Mouse (Mus musculus) kidney, adult 8-10 months (tissue): ENCODE measurements around the gene Capn2.

Source experiments
- DNase-seq, 2 experiments: peaks; one replicate each; pipeline ENCODE4 v3.0.0; 2022

Capn2 gene

DNA sequence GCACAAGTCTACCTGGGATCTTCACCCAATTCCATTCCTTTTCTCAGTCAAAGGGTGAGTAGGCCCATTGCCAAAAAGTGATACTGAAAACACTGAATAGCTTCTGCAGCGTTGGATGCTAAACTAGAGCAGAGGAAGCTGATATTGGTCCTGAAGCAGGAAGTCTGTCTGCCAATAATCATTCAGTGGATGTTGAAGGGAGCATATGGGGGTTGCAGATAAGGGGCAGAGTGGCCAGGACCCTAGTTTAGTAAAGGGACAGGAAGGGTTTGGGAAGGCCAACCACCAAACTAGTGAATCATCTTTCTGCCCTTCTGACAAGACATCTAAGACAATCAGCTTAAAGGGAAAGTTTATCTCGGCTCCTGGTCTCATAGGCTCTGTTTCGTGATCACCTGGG is 6.3 kb upstream of the Capn2 start:
- no peak for DNase-seq

DNA sequence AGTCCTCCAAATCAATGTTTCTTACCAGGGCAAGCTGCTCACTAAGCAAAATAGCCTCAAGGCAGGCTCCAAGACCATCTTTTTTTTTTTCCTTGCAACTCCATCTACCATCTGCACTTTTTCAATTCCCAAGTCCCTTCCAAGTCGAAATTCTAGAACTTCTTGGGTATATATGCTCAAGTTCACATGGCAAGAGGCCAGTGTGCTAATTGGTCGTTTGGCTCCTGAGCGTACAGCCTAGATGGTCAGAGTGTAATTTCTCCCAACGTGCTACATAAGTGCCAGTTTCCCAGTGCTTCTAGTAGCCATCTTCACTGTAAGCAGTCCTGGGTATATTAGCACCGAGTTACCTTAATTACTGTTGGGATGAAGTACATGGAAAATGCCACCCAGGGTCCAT is 5.6 kb upstream of the Capn2 start:
- DNase-seq: no peak

DNA sequence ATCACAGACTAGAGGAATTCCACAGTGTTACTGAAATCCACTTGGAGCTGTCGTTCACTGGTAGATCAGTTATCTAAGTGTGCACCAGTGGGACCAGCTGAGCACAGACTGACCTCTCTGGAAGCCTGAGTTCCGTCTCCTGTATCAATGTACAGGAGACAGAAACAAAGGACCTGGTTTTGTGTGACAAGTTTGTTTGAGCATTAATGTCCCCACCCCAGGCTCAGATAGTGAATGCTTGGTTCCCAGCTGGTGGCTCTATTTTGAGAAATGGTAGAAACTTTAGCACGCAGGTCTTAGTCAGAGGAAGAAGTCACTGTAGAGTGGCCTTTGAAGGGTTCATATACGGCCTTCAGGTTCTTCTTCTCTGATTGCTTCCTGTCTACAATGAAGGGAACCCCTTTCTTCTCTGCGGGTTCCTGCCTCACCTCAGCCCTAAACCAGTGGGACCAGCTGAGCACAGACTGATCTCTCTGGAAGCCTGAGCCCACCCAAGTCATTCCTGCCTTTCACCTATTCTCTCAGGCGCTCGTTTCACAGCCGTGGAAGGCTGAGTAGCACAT is 3.6 kb upstream of the Capn2 start:
- DNase-seq: no peak

DNA sequence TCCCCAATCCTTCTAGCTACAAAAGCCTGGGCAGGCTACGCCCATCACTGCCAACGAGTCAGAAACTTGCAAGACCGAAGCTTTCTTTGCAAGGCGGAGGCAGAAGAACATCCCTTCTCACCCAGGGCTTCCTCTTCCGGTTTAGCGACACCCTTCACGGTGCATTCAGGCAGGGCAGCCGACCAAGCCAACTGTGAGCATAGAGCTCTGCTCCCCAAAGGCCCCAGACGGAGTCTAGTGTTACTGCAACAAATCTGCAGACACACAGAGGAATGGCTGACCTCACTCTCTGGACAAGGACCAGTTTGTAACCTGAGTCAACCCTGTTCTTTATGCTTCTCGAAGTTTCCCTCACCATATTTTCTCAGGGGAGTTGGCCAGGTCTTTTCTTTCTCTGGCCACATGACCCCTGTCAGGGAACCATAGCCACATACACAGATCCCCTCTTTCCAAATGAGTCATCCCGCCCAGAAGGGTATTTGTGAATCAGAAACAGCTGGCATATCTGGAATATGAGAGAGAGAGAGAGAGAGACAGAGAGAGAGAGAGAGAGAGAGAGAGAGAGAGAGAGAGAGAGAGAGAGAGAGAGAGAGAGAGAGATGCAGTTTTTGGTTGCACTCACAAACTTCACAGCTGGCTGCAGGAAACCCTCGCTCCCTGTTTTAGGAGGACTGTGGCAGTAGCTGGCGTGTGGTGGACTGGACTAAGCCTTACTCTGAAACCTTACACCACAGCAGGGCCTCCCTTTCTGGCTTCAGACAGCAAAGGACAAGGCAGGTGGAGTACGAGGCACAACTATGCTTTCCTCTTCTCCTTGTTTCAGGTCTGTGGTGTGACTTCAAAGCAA is 2.9 kb upstream of the Capn2 start:
- DNase-seq: no peak

DNA sequence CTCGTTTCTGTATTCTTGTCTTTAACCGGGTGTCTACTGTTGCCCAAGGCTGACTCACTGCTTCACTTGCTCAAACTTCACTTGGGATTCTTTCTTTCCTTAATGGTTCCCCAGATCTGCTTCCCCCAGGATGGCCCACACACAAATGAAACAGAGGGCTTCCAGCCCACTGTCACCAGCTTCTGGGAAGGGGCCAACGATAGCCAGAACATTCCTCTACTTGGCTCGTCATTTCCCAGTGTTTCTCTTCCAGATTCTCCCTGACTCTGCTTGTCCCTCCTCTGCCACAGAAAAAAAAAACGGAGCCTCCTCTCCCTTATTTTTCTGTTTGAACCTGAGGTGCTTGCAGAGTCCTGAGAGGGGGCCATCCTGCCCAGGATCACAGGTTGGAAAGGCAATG is 1.9 kb upstream of the Capn2 start:
- DNase-seq: no peak

DNA sequence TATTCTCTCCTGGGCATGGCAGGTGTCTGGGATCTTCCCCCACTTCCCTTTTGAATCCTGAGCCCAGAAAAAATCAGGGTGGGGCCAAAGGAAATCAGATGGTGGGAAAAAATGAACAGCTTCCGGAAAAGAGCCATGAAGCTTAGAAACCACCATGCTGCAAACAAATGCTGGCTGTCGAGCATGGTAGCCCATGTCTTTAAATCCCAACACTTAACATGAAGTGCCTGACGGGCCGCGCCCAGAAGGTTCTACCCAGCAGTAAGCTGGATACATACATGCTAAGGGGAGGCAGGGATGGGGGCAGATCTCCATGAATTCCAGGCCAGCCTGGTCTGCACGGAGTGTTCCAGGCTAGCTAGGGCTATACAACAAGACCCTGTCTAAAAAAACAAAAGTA is 1.4 kb upstream of the Capn2 start:
- DNase-seq: no peak

DNA sequence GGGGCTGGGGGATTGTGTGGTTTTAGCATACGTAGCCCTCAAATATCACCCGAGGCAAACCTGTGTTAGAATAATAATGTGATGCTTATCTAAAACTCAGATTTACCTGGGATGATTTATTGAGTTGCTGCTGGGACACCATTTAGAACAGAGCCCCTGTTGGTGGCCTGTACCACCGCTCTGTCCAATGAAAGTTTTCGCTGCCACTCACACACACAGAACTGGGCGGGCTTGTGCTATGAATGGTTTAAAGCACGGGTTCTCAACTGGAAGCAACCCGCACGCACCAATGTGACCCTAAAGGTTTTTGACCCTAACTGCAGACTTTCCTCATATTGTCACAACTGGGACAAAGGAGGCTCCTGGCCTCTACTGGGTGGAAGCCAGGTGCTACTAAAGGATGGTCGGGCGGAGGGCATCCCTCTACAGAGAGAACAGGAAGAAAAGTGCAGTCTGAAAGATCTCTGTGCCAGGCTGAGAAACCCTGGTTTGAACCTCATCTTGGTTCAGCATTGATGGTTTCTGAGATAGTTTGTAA is 804 bp upstream of the Capn2 start:
- no peak for DNase-seq

DNA sequence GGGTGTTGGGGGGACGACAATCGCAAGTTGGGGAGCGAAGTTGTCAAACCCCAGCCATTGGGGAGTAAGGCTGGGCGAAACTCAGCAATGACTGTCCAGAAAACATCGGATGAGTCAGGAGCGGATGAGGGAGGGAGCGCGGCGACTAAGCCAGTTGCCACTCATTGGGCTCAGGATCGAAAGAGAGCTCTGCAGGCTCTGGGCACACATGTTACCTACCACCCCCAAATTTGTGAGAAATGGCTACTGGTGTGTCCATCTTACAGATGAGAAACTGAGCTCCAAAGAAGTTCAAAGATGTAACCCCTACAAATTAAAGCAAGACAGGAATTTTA is 236 bp upstream of the Capn2 start:
- DNase-seq: no peak

DNA sequence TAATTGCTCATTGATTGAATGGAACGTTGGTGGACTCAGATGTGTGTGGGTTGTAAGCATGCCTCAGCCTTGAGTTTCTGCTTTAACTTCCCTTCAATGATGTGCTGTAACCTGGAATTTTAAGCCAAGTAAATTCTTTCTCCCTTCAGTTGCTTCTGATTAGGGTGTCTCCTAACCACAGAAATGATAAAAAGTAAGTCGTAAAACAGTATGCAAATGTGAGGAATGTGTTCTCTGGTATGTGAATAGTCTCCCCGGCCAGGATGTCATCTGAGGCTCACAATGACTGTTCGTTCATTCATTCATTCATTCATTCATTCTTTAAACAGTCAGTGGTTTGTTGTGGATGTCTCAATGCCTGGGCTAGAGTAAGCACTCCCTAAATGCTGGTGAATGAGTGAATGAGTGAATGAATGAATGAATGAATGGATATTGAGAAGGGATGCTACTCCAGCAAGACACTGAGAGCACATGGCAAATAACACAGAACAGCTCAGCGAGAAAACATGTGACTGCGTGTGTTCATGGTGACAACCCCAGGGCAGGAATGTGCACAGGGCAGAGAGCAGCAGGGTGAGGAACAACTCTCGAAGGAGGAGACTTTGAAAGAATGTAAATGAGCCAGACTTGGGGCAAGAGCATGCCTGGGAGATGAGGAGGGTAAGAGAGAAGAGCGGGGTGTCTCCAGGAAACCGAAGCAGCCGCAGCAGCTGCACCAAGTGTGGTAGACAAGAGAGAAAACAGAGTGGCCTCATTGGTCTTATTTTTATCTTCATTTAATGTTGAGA is 2.4 kb downstream of the Capn2 start:
- no peak for DNase-seq

DNA sequence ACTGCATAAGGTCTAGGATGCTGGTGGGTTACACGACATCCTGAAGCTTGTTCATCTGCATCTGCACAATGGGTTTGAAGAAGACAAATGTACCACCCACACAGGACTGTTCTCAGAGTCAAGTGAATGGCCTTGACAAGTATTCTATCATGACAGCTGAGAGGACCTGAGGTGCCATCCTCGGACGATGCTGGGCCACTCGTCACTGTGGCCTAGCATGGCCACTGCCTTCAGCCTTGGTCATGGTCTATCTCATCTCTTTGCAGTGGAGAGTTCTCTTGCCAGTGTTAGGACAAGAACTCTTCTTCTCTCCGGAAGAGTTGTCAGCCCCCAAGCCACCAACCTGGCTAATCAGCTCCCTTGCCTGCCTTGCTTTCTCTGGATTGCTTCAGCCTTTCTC is 3.7 kb downstream of the Capn2 start:
- no peak for DNase-seq

DNA sequence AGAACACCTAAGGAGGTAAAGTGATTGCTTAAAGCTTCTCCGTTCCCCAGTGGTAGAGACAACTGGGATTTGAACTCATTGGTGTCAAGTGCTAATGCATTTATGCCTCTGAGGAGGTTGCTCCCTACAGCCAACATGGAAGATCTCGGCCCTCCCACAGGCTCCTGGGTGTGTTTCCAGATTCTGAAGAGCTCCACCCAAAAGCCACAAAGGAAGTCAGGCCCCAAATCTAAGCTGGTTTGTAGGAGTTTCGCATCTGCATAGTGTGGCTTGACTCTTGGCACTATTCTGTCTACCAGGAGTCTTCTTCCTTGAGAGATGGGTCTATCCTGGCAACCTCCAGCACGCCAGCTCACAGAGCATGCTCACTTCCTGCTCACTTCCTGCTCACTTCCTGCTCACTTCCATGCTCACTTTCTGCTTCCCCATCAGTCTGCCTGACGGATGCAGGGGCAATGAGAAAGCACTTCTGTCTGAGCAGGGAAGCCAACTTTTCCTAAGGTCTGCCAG is 4.5 kb downstream of the Capn2 start:
- no peak for DNase-seq

DNA sequence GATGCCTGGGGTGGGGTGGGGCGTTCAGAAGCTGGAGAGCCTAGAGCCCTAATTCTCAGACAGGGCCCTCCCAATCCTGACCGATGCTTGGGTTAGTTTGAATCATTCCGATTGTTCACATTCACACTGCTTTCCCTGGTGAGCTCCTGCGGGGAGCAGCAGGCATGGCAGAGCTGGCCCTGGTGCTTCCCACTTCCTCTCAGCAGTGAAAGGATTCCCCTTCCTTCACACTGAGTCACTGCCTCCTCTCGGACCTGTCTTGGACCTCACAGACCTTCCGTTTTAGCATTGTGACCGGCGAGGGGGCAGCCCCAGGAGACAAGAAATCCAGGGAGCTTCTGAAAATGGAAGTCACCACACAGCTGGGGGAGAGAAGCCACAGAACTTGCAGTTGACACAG is 5.6 kb downstream of the Capn2 start:
- no peak for DNase-seq

DNA sequence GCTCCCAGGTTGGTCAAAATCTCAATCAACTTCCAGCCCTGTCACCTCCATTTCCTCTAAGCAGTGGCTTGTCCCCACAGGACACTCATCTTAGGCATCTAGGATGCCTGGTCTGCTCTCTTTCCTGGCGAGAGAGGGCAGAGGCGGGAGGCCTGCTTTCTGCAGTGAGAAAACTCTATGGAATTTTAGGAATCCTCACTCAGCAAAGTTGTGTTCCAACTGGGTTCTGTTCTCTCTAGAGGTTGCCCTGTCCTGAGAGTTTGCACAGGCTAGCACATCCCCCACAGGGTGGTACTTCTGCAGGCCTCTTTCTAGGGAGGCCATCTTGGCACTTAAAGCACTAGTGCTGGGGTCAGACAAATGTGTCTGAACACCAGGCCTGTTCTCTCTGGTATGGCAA is 6.3 kb downstream of the Capn2 start:
- no peak for DNase-seq

DNA sequence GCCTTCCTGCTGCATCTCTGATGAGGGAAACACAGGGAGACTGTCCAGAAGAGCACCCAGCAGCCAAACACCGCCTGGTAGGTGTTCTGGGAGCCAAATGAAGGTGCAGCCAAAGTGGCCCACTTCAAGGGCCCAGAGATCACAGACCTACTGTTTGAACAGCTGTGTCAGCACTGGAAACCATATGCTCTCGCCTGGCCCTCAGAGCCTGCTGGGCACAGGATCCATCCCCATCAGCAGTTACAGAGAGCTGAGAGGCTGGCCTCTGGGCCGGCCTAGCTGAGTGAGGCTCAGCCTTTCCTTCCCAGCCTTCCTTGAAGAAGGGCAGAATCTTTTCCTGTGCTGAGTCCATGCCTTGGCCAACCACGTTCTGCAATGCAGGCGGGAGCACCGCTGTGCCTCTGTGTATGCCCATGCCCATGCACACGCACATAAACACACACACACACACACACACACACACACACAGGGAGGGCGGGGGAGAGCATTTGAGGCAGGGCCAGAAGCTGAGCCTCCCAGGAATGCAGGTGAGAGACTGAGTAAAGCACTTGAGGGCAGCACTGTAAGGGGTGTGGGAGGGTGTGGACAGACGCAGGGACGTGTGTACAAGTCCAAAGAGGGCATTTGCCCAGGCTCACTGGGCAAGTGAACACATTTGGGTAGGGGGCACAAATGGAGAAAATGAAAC is 8.2 kb downstream of the Capn2 start:
- DNase-seq: no peak

DNA sequence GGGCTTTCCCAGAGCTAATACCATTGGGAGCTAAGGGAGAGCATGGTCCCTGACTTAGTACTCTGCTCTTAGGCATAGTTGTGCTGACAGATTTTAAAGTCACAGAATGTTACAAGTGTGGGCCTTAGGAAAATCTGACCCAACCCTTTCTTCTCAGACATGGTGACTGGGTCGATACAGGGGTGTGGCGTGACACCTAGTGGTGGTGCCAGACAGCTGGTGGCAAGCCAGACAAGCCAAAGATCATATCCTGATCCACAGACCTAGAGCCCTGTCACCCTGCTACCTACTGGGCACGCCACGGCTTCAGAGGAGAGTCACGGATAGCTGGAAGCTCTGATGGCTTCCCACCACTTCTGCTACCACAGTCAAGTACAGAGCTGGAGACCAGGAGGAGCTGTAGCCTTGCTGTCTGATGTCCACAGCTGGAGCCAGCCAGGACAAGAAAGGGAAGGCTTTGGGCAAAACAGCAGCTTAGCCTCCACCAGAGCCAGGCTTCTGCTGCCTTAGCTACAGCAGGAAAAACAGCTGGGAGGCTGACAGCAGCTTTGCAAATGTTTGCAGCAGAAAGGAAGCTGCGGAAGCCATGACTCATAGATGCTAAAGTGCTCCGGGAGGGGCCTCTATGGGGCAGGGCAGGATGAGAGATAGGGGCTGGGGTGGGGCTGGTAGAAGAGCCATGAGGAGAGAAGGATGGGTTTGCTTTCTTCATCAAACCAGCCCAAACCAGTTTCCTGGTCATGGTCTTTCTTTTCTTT is 11.0 kb downstream of the Capn2 start:
- DNase-seq: peak in 1 of 2 experiments; percentile 58

DNA sequence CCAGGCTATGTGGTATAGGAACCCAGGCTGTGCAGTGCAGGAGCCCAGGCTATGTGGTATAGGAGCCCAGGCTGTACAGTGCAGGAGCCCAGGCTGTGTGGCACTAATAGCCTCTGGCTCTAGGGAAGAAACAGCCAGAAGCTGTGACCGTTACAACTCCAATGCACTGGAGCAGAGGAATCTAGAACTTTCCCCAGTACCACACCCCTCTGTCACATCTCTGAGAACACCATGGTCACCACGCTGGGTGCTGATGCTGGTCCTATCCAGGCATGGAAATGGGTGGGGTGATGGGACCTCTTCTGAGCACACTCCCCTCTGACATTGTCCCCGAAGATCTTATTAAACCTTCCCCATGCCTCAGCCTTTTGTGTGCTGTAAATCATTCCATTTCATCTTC is 12.1 kb downstream of the Capn2 start:
- no peak for DNase-seq

DNA sequence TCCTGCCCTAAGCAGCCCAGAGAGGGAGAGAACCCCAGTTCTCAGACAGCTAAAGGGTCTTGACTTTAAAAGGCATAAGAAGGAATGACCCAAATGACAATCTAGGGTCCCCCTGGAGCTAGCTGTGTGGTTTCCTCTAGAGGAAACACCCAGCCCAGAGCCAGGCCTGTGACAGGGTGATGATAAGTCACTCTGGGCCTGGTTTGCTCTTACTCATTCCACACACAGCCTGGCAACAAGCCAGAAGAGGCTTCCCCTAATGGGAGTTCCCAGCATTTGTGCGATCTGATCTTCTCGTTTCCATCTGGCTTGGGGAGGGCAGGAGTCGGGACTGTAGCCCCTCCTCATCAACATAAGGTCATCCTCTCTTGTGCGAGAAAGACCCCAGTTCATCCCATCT is 13.2 kb downstream of the Capn2 start:
- DNase-seq: peak in 1 of 2 experiments; percentile 58

DNA sequence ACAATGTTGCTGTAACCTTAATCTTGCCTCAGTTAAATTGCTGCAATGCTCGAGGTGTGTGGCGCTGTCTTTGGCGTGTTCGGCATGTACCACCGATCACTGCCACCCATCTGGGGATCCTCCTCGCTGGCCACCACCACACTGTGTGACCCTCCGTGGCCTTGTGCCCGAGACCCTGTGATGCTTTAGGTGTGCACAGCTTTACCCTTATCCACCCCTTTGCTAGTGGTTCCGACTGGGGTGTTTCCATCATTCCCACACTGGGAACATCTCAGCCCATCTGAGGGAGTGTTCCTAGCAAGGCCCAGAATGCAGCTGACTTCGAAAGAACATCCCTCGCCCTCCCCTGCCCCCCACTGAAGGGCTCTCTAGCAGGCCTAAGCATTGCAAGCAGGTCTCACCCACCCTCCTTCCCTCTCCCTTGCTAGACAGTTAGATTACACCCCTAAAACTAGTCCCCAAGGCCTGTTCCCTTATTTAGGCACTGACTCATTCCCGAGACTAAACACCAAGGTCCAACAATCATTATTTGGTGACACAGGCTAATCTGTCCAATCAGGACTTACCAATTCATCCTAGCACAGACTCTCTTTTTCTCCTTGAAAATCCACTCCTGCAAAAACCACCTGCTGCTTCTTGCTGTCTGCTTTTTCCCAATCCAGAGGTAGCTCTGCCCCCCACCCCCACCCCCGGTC is 14.1 kb downstream of the Capn2 start:
- DNase-seq: no peak

DNA sequence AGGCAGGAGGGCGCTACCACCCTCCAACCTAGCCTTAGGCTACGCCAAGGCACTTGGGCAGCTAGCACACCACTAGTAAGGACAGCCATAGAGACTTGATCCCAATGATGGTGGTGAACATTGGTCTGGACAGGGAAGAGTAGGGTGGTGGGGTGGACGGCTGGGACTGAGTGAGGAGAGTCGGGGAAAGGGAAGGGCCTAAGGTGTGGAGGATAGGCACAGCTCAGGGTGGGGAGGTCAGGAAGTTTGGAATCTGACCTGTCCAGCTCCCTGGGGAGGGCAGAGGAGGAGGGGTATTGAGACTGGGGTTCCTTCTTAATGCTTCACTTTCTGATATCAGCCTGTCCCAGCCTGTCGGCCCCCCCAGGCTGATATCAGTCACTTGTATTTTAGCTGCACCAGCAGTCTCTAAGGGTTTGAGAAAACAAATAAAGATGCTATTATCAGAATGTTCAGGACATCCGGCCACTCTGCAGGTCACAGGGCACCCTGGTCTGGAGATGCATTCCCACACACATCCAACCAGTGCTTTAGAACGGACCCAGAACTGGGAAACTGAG is 14.8 kb downstream of the Capn2 start:
- no peak for DNase-seq

DNA sequence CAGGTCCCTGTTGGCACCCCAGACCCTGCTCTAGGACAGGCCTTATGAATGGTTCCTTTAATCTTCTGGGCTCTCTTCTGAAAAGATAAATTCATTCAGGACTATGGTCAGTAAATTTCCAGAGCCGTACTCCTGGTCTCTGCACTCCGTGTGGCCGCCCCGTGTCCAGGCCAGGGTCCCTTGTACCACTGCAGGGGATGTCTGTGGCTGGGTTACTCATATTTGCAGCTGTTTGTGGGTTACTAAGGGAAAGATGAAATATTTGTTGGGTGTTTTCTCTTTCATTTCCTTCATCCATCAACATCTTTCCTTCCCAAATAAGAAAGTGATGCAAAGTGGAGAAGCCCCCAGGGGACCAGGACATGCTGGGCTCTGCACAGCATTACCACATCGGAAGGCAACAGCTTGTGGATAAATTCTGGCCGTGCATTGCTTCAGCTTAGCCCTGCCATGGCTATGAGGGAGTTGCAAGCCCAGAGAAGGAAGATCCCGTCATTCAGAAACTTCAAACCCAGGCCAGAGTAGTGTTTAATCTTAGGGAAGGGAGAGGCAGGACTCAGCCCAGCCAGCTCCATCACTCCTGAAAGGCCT is 15.5 kb downstream of the Capn2 start:
- no peak for DNase-seq

DNA sequence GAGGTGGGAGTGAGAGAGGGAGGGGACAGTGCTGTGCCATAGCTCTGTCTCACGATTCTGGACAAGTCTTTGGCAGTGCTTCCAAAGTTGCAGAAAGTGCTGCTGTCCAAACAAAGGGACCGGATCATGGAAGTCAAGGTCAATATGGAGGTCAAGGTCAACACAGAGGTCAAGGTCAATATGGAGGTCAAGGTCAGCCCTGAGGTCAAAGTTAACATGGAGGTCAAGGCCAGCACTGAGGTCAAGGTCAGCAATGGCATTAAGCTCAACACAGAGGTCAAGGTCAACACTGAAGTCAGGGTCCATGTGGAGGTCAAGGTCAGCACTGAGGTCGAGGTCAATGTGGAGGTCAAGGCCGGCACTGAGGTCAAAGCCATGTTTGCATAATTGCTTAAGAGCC is 16.6 kb downstream of the Capn2 start:
- no peak for DNase-seq
